Mouse (Mus musculus) gastrocnemius, adult 2 months (tissue): ENCODE results near the gene Slc25a17. TPM values are rescaled to one million over a fixed set of nuclear protein-coding genes. Genes with fewer than 3 reads are reported as not detected.

Source experiments
- DNase-seq: peaks from one replicate; pipeline ENCODE4 v3.0.0; 2022
- H3K27ac ChIP-seq: fragments of 200-600 bp; 2 replicates; pipeline ENCODE4 v1.8.1; 2022; ENCODE audit warnings: mild to moderate bottlenecking
- H3K4me3 ChIP-seq: fragments of 200-600 bp; 2 replicates; pipeline ENCODE4 v1.8.1; 2022; ENCODE audit warnings: mild to moderate bottlenecking, moderate library complexity
- CTCF ChIP-seq: fragments of 200-600 bp; IDR thresholded peaks from 2 replicates; pipeline ENCODE4 v1.8.1; 2022; ENCODE audit warnings: antibody characterized with exemption, mild to moderate bottlenecking, moderate library complexity
- intact Hi-C: fragments of 180-260 bp; cut with DNase I; formaldehyde crosslinking; loops from one replicate; pipeline ENCODE4 v1.15.1; 2025
- total RNA-seq, 2 experiments: library from RNA; stranded (reverse); gene quantifications; 2 replicates each; pipeline ENCODE4 v1.2.3; 2021

The Slc25a17 gene
- total RNA-seq, 2 experiments from 2014 or later: 8.7 to 10.8 TPM

GRCm38 (mm10) chr15:81368601-81369000 lies 8.0 kb upstream of the Slc25a17 start:
- TF ChIP-seq CTCF: no peak
- H3K27ac ChIP-seq: no peak overlapping the region
- no peak for DNase-seq
- H3K4me3 ChIP-seq: no peak overlapping the region
- intact Hi-C loops: no loop called here

GRCm38 (mm10) chr15:81366241-81366640 lies 5.6 kb upstream of the Slc25a17 start:
- no peak for TF ChIP-seq CTCF
- Histone ChIP-seq H3K27ac (no peak overlapping the region), H3K4me3 (no peak overlapping the region)
- DNase-seq: no peak
- intact Hi-C loops: no loop called here

DNA sequence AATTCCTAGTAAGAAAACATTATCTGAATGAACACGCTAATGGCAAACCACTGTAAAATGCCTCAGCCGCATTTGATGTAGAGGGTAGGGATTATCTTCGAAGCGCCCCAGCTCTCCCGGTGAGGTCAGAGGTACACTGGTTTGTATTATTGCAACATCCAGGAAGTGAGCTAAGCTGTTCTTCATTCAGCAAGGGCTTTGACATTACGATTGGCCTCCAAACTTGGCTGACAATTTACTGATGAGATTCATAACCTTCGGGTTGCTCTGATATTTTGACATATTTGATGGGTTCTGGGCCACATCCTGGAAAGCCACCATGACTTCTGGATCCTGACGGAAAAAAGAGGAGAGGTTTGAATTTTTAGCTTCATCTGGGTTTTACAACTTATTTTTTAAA lies 4.6 kb upstream of the Slc25a17 start:
- no peak for DNase-seq
- H3K4me3 ChIP-seq: no peak overlapping the region
- intact Hi-C loops: no loop called here
- no peak for TF ChIP-seq CTCF
- H3K27ac ChIP-seq: no peak overlapping the region

DNA sequence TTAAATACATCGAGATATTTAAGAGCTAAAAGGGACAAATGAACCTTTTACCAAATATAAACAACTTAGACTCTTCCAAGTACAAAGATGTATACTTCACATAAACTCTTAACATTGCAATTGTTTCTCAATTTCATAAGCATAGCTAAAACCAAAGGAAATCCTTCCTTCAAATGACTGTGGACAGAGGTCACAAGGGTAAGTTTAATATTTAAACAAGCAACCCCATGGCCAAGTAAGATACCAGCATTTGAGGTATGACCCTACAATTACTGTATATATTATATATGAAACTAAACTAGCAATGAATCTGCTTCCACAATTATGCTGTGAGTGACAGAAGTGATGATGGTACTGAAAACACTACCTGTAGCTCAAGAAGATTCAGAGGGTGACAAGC lies 3.7 kb upstream of the Slc25a17 start:
- no peak for TF ChIP-seq CTCF

DNA sequence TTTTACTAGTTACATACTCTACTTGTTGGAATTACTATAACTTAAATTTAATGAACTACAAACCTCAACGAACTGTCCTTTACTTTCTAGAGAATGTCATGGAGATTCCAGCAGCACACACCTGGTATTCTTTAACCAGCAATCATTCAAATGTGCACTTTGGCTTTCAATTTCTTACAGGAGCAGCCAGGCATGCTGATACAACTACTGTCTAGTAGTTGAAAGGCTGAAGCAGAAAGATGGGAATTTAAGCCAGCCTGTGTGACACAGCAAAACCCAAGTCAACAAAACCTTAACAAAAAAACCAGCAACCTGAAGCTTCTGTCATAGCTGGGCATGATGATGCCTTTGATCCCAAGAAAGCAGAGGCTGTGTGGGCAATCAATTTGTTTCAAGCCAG lies 1.9 kb upstream of the Slc25a17 start:
- intact Hi-C loops: loop anchor here (5.0 kb wide), 1 partner anchor 35 kb away; no protein-coding TSS in a partner anchor
- TF ChIP-seq CTCF: no peak
- Histone ChIP-seq H3K27ac (no peak overlapping the region), H3K4me3 (no peak overlapping the region)
- DNase-seq: no peak

More for the DNA sequence above, 3.7 kb upstream of the Slc25a17 start:
- Histone ChIP-seq H3K27ac (no peak overlapping the region), H3K4me3 (no peak overlapping the region)
- intact Hi-C loops: loop anchor here (5.0 kb wide), 1 partner anchor 33 kb away; no protein-coding TSS in a partner anchor
- DNase-seq: no peak

DNA sequence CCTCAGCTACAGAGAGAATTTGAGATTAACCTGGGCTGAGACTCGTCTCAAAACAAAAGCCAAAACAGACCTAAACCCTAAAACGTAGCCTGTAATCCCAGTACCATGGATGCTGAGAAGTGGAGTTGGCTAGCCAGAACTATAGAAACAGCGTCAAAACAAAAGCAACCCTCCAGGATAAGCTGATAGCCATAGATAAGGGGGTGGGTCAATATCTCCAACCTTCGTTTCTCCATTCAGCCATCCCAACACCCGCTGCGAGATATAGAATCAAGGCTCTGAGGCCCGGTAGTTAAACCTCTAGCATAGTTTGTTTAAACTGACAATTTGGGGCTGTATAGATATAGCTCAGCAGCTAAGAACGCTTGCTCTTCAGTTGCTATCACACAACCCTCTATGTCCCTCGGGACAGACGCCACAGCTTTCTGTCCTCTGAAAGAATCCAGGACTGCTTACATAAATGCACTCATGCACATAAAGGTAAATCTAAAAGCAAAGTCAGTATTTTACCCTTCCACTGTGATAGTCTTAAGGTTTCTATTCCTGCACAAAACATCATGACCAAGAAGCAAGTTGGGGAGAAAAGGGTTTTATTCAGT lies 904 bp upstream of the Slc25a17 start:
- peak overlapping the region; percentile 87 for H3K4me3 ChIP-seq
- TF ChIP-seq CTCF: no peak
- intact Hi-C loops: loop anchor here (5.0 kb wide), 1 partner anchor 36 kb away; no protein-coding TSS in a partner anchor
- no peak for DNase-seq
- H3K27ac ChIP-seq: peak overlapping the region; percentile 86

DNA sequence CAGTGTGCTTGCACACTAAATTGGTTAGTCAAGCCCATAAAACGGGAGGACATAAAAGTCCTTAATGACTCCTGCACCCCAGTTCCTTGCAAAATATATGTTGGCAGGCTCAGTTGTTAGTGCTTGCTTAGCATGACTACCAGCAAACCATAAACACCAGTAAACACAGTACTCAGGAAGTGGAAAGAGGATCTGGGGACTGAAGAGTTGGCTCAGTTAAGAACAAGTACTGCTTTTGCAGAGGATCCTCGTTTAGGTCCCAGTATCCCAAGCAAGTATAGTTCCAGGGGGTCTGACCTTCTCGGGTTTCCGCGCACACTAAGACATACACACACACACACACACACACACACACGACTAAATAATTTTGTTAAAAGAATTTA lies 401 bp upstream of the Slc25a17 start:
- no peak for TF ChIP-seq CTCF
- intact Hi-C loops: loop anchor here (5.0 kb wide), 1 partner anchor 36 kb away; no protein-coding TSS in a partner anchor
- Histone ChIP-seq H3K27ac (peak overlapping the region; percentile 86), H3K4me3 (peak overlapping the region; percentile 87)
- DNase-seq: no peak

- no peak for TF ChIP-seq CTCF
- H3K4me3 ChIP-seq: peak overlapping the region; percentile 87
- H3K27ac ChIP-seq: peak overlapping the region; percentile 86
- no peak for DNase-seq
- intact Hi-C loops: no loop called here
Observed at GRCm38 (mm10) chr15:81359421-81359820, 1.2 kb downstream of the Slc25a17 start.

DNA sequence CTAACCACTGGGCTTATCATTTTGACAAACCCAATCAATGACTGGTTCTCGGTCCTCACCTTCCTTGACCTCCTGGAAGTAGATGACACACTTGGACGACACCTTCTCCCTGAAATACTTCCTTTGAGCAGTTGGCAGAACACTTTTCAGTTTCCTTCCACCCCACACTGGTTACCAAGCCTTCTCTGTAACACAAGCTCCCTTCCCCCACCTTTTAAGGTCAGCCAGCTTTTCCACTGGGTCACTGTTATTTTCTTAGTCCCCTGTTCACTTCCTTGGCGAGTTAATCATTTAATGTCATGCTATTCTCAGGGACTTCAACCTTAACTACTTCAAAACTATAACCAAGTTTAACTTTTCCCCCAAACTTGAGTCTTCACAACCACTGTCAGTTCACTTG lies 1.7 kb downstream of the Slc25a17 start:
- intact Hi-C loops: no loop called here
- TF ChIP-seq CTCF: no peak
- DNase-seq: no peak

DNA sequence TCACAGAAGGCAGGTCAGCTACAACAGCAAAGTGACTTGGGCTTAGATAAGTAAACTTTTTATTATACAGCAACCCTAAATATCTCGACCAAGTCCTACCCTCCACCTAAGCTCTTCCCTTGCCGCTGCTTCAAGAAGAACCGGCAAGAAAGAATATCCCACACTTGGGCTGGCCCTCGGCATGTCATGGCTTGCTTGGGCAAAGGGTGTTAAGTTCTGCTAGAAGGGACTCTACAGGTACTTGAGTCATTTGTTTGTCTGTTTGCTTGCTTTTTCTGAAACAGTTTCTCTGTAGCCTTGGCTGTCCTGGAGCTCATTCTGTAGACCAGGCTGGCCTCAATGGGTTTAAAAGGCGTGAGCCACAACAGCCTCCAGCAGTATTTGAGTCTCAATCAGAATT lies 3.7 kb downstream of the Slc25a17 start:
- TF ChIP-seq CTCF: no peak
- intact Hi-C loops: no loop called here
- no peak overlapping the region for H3K27ac ChIP-seq
- no peak overlapping the region for H3K4me3 ChIP-seq
- DNase-seq: no peak

More for the DNA sequence above, 1.7 kb downstream of the Slc25a17 start:
- H3K4me3 ChIP-seq: peak overlapping the region; percentile 87
- H3K27ac ChIP-seq: peak overlapping the region; percentile 86

GRCm38 (mm10) chr15:81355146-81355761 lies 5.4 kb downstream of the Slc25a17 start:
- intact Hi-C loops: no loop called here
- peak; percentile 34 for DNase-seq

GRCm38 (mm10) chr15:81352638-81353037 lies 8.0 kb downstream of the Slc25a17 start:
- intact Hi-C loops: loop anchor here (5.0 kb wide), 1 partner anchor 115 kb away; the partner anchor contains the start of gene Mchr1
- TF ChIP-seq CTCF: peak; percentile 49

More at GRCm38 (mm10) chr15:81355146-81355761, 5.4 kb downstream of the Slc25a17 start:
- Histone ChIP-seq H3K4me3 (no peak overlapping the region), H3K27ac (no peak overlapping the region)
- peak; percentile 67 for TF ChIP-seq CTCF

GRCm38 (mm10) chr15:81350401-81350800 lies 10.2 kb downstream of the Slc25a17 start:
- intact Hi-C loops: loop anchor here (5.0 kb wide), 1 partner anchor 113 kb away; the partner anchor contains the start of gene Mchr1

More at GRCm38 (mm10) chr15:81352638-81353037, 8.0 kb downstream of the Slc25a17 start:
- Histone ChIP-seq H3K4me3 (no peak overlapping the region), H3K27ac (no peak overlapping the region)
- DNase-seq: peak; percentile 24

More at GRCm38 (mm10) chr15:81350401-81350800, 10.2 kb downstream of the Slc25a17 start:
- no peak for TF ChIP-seq CTCF
- no peak for DNase-seq
- Histone ChIP-seq H3K4me3 (no peak overlapping the region), H3K27ac (no peak overlapping the region)
